Mouse (Mus musculus) activated CD4-positive, CD25-positive, alpha-beta regulatory T cell (primary cell): ENCODE measurements around the gene Cox7b2. TPM values are rescaled to one million over a fixed set of nuclear protein-coding genes. Genes with fewer than 3 reads are reported as not detected.

ENCODE experiments used
- polyA plus RNA-seq, 2 experiments: library from polyadenylated mRNA; unstranded; fragments of 100-300 nt; shearing (Covaris generic); gene quantifications; one replicate each; pipeline ENCODE4 v1.2.1; 2017

Cox7b2 gene
- polyA plus RNA-seq = not detected

DNA sequence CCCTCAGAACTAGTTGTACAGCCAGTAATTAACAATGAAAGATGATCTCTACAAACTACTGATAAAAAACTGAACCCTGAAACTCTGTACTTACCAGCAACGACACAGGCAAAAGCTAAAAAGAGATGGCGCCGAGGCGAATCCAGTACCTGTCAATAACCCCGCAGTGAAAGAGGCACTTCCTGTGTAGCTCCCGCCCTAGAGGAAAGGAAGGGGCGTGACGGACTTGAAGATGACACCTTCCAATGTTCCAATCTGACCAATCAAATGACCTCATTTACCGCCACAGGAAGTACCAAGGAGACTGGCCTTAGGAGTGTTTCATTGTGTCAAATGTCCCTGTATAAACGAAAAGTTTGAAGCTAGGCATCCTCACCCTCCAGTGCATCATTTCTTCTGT, at the start of gene Cox7b2:
Cox7b2 (minus strand) TSS at position 127 of the 400 bp plus-strand sequence.

Other genes with a start within 250 kb of the Cox7b2 start
- gene Gabrb1, start 109.9 kb upstream of the Cox7b2 start, polyA plus RNA-seq = under 1 TPM in 1 of 2 experiments, not detected in 1; 0.01 TPM
- gene Gabra4, start 110.1 kb upstream of the Cox7b2 start, polyA plus RNA-seq = under 1 TPM in 1 of 2 experiments, not detected in 1; 0.09 TPM